8 mouse cellular contexts compared by ENCODE assay signal in the genomic region with DNA sequence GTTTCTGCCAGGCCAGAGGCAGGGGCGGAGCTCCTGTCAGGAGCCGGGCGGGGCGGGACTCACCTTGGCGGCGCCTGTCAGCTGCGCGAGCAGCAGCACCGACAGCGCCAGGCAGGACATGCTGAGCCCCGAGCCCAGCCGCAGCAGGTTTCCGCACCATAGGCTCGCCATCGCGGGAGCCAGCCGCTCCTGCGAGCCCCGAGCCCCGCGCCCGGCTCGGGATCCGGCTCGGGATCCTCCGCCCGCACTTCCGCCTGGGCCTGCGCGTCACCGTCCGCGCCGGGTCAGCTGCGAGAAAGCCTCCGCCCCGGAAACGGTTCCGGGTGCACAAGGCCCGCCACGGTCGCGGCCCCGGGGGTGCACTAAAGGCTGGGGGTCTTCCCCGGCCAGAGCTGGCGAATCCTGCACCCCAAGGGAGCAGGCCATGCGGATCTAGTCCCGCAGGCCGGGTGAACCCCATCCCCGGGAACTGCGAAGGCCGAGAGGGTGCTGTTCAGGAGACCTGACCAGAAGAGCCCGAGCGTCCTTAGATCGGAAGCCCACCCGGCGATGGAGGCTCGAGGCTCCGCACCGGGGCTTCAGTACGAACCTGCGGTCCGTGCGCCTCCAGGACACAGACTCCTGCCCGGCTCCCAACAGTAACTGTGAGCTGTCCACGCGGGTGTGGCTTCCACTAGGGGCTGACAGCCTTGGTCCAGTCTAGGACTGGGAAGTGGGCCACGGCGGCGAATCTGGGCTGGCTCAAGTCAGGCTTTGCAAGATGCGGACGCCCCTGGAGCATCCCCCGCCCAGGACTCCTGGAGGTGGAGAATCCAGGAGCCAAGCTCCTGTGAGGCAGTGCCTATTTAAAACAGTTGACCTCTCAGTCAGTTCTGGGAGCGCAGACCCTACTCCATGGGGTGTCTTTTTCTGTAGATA. TPM values are rescaled to one million over a fixed set of nuclear protein-coding genes. Genes with fewer than 3 reads are reported as not detected.
DNase-seq lines count a peak whose midpoint lies in the region; ATAC-seq and TF ChIP-seq lines count a peak whose summit lies in the region.

A gene (minus strand): TSS at position 868 of the 918 bp plus-strand sequence.

- peak; percentile 91 for ATAC-seq in embryonic facial prominence, embryonic 14.5 days (ENCODE audit: low read depth)
- peak; percentile 73 for ATAC-seq in limb, embryonic 15.5 days (ENCODE audit: insufficient number of reproducible peaks, low FRiP score, low TSS enrichment, low read depth)
- ATAC-seq in midbrain, postnatal 0 days (ENCODE audit: low FRiP score) = peak; percentile 94

- H3K4me3 ChIP-seq in embryonic facial prominence, embryonic 14.5 days (ENCODE audit: low read depth, low read length) = peak within 1 kb of the TSS; percentile 69
- peak within 1 kb of the TSS; percentile 88 for H3K4me3 ChIP-seq in limb, embryonic 15.5 days
- peak within 1 kb of the TSS; percentile 91 for H3K4me3 ChIP-seq in midbrain, postnatal 0 days (ENCODE audit: low read depth, low read length)

- H3K4me2 ChIP-seq in embryonic facial prominence, embryonic 14.5 days (ENCODE audit: low read depth, low read length) = peak within 1 kb of the TSS; percentile 67
- H3K4me2 ChIP-seq in limb, embryonic 15.5 days = peak within 1 kb of the TSS; percentile 87
- peak within 1 kb of the TSS; percentile 88 for H3K4me2 ChIP-seq in midbrain, postnatal 0 days (ENCODE audit: low read depth, low read length, poor library complexity, severe bottlenecking)

- DNase-seq in 416B (ENCODE audit: low read depth) = peak; percentile 67
- DNase-seq in adrenal gland, postnatal 4 days (ENCODE audit: low spot score in 2 of 2) = peak; percentile 48 to 68
- peak; percentile 86 for DNase-seq in embryonic facial prominence, embryonic 14.5 days (ENCODE audit: low spot score)
- DNase-seq in heart, adult 8-10 months (ENCODE audit: low spot score) = peak; percentile 84
- peak; percentile 82 for DNase-seq in kidney, adult 9 months
- peak; percentile 77 for DNase-seq in midbrain, postnatal 0 days (ENCODE audit: low spot score)
- DNase-seq in spleen, postnatal 10 days (ENCODE audit: low spot score in 2 of 2) = peak; percentile 83 to 84

- peak within 1 kb of the TSS; percentile 80 for H3K9ac ChIP-seq in embryonic facial prominence, embryonic 14.5 days (ENCODE audit: low read depth, low read length)
- H3K9ac ChIP-seq in limb, embryonic 15.5 days = peak within 1 kb of the TSS; percentile 90
- peak within 1 kb of the TSS; percentile 96 for H3K9ac ChIP-seq in midbrain, postnatal 0 days (replicated peaks; ENCODE audit: low read length, poor library complexity, severe bottlenecking)

- peak; percentile 30 for TF ChIP-seq CTCF in midbrain, postnatal 0 days (IDR thresholded peaks at IDR 0.05)

- no peaks in the 10 kb centered on the region for H3K36me3 ChIP-seq in embryonic facial prominence, embryonic 14.5 days (ENCODE audit: control insufficient read depth, insufficient read depth, low read length)
- H3K36me3 ChIP-seq in limb, embryonic 15.5 days = no peaks in the 10 kb centered on the region
- H3K36me3 ChIP-seq in midbrain, postnatal 0 days (ENCODE audit: insufficient read depth, low read length) = peaks cover 5% of the 10 kb centered on the region; the same call in 1 of the 2 replicates

- peaks cover 16% of the 10 kb centered on the region for H3K4me1 ChIP-seq in embryonic facial prominence, embryonic 14.5 days (ENCODE audit: control insufficient read depth, insufficient read depth, low read length)
- H3K4me1 ChIP-seq in limb, embryonic 15.5 days = peaks cover 16% of the 10 kb centered on the region
- peaks cover 3% of the 10 kb centered on the region; the same call in 1 of the 2 replicates for H3K4me1 ChIP-seq in midbrain, postnatal 0 days (ENCODE audit: insufficient read depth, low read length)

- H3K27ac ChIP-seq in embryonic facial prominence, embryonic 14.5 days (replicated peaks; ENCODE audit: low read depth, low read length) = peak within 1 kb of the TSS; percentile 83
- H3K27ac ChIP-seq in limb, embryonic 15.5 days = peak within 1 kb of the TSS; percentile 93
- peak within 1 kb of the TSS; percentile 86 for H3K27ac ChIP-seq in midbrain, postnatal 0 days (ENCODE audit: low read depth, low read length)

- H3K9me3 ChIP-seq in embryonic facial prominence, embryonic 14.5 days (ENCODE audit: control insufficient read depth, low read length) = no peaks in the 10 kb centered on the region
- H3K9me3 ChIP-seq in limb, embryonic 15.5 days = no peaks in the 10 kb centered on the region
- H3K9me3 ChIP-seq in midbrain, postnatal 0 days (ENCODE audit: low read length) = no peaks in the 10 kb centered on the region

- WGBS in embryonic facial prominence, embryonic 14.5 days = 0% methylated on average over 20 of the region's 74 CpGs
- whole genome bisulfite sequencing in limb, embryonic 15.5 days = under 1% methylated on average over 74 of the region's 74 CpGs
- WGBS in midbrain, postnatal 0 days = under 1% methylated on average over 68 of the region's 74 CpGs

- no peaks in the 10 kb centered on the region for H3K27me3 ChIP-seq in embryonic facial prominence, embryonic 14.5 days (replicated peaks; ENCODE audit: control insufficient read depth, insufficient read depth, low read length)
- no peaks in the 10 kb centered on the region for H3K27me3 ChIP-seq in limb, embryonic 15.5 days
- no peaks in the 10 kb centered on the region for H3K27me3 ChIP-seq in midbrain, postnatal 0 days (ENCODE audit: insufficient read depth, low read length)

RNA-seq across cellular contexts. Expression of the gene that starts here (rescaled TPM):
- total RNA-seq in adrenal gland, postnatal 4 days (2021) = 10 to 100 TPM; 34.8 to 36.9 TPM
- 71.2 and 73.6 TPM in 2 replicates for polyA plus RNA-seq in embryonic facial prominence, embryonic 14.5 days (2014; fragmentation: Nextera tagmentation; extraction: Ambion mirVana)
- total RNA-seq in heart, adult 8-10 months (2022) = 10 to 100 TPM; 30.1 to 35.1 (median 31.0) TPM
- 64.7 and 74.2 TPM in 2 replicates for polyA plus RNA-seq in limb, embryonic 15.5 days (2015; fragmentation: Nextera tagmentation; extraction: Ambion mirVana)
- total RNA-seq in midbrain, postnatal 0 days (2014; rRNA removed) = 316 and 407 TPM in 2 replicates
- 167 and 169 TPM in 2 replicates for polyA plus RNA-seq in midbrain, postnatal 0 days (2015; fragmentation: Nextera tagmentation; extraction: Ambion mirVana)

Comparison
In these comparisons a context has a peak if more than half of its experiments do, and no peak if none do; other contexts are left out.
1. Peak in every context shown above with its lines: DNase-seq, ATAC-seq, H3K4me3 ChIP-seq and H3K27ac ChIP-seq.